Mouse (Mus musculus) embryonic fibroblast, embryonic 13.5 days (primary cell): ENCODE data around the gene Stat1. TPM values are rescaled to one million over a fixed set of nuclear protein-coding genes. Genes with fewer than 3 reads are reported as not detected.

Source experiments
- H3K27ac ChIP-seq: 2 replicates; pipeline ENCODE4 v1.5.1; 2012; ENCODE audit warnings: low read length, control low read depth, inconsistent platforms; ENCODE audit not compliant: insufficient read depth
- H3K4me1 ChIP-seq: 2 replicates; pipeline ENCODE4 v1.6.1; 2011; ENCODE audit warnings: low read length; ENCODE audit not compliant: control insufficient read depth, insufficient read depth
- H3K4me3 ChIP-seq: 2 replicates; pipeline ENCODE4 v1.5.1; 2011; ENCODE audit warnings: mild to moderate bottlenecking, control low read depth, low read length; ENCODE audit not compliant: insufficient read depth
- CTCF ChIP-seq: IDR thresholded peaks from 2 replicates; pipeline ENCODE4 v1.5.1; 2011; ENCODE audit warnings: mild to moderate bottlenecking, control low read depth, low read length, moderate library complexity, borderline replicate concordance; ENCODE audit not compliant: insufficient read depth
- POLR2A ChIP-seq: IDR thresholded peaks from 2 replicates; pipeline ENCODE4 v1.6.1; 2011; ENCODE audit warnings: low read depth, mild to moderate bottlenecking, control low read depth, low read length, moderate library complexity
- polyA plus RNA-seq: library from polyadenylated mRNA; stranded (reverse); fragments of >200 nt; gene quantifications from 2 replicates; pipeline ENCODE4 v1.2.4, GENCODE M21; 2011; ENCODE audit warnings: low read depth; ENCODE audit not compliant: missing spikeins, insufficient read length

Gene Stat1
- polyA plus RNA-seq, 1 experiment, result 68.0 TPM

DNA sequence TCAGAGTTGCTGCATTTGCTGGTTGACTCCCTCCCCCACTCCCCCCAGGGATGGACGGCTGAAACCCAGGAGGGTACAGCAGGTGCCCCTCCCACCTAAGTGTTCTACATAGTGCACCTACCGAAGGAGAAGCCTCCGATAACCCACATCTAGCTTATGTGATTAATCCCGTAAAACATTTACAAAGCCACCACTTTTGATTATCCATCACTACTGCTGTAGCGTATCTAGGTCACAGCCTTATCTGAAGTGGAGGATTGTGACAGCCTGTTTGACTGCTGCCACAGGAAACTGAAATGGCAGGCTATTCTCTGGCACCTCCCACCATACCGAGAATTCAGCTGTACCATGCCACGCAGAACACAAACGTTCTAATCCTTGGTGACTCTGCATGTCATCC is 52.0 kb downstream of the Stat1 start:
- Histone ChIP-seq H3K4me3 (no peak overlapping the region), H3K4me1 (no peaks in the 10 kb centered on the region)
- TF ChIP-seq POLR2A, result no peak

DNA sequence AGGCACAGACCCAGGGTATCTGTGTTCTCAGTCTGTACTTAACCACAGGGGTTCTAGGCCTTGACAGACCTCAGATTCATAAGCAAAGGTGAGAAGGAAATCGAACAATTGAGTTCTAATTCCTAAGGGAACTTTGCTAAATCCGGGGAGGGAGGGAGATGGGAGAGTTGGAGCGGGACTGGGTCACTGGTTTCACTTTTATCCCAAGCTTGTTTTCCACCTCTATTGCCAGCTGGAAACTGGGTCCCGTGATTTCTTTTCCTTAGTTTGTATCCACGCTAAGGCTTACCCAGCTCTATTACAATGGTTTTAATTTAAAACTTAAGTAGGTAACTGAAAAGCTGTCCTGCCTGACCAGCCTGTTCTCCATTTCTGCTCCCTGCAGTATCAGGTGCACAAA is 56.1 kb downstream of the Stat1 start:
- H3K27ac ChIP-seq, result no peak overlapping the region
- no peak overlapping the region for H3K4me3 ChIP-seq
- H3K4me1 ChIP-seq, result peaks cover 5% of the 10 kb centered on the region
- TF ChIP-seq POLR2A (no peak), CTCF (no peak)

More for the DNA sequence above, 52.0 kb downstream of the Stat1 start:
- H3K27ac ChIP-seq, result no peak overlapping the region

DNA sequence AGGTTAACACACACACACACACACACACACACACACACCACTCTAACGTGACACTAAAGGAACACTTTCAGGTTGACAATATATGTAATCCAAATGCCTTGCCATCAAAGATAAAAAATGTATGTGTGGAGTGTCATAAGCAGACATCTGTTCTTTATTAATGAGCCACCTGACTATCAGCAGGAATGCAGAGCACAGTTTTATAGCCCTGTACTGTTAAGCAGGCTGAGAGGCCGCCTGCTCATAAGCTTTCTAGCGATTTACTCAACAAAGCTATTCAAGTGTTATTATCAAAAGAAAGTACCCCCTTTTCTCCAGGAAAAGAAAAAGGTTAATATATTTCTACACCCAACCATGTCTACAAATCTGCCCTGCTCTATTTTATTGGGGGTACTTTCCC is 56.7 kb downstream of the Stat1 start:
- Histone ChIP-seq H3K4me3 (no peak overlapping the region), H3K27ac (no peak overlapping the region), H3K4me1 (peaks cover 5% of the 10 kb centered on the region)
- TF ChIP-seq POLR2A (no peak), CTCF (no peak)

DNA sequence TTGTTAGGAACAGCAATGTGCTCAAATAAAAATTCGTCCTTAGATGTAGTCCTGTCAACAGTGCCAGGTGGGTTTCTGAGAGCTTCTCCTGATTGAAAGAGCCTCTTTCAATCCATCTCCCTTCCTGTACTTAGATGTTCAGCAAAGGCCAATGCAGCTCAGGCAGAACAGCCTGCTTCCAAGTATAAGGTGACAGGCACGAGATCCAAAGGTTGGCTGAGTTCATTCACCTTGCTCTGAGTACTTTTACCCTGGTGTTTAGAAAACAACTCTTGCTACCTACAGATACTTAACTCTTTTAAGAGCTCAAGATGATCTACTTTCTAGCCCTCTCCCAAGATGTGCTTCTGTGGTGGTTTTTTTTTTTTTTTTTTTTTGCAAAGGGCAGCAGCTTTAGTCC is 57.8 kb downstream of the Stat1 start:
- Histone ChIP-seq H3K27ac (no peak overlapping the region), H3K4me1 (peaks cover 5% of the 10 kb centered on the region), H3K4me3 (no peak overlapping the region)
- no peak for TF ChIP-seq CTCF
- no peak for TF ChIP-seq POLR2A

DNA sequence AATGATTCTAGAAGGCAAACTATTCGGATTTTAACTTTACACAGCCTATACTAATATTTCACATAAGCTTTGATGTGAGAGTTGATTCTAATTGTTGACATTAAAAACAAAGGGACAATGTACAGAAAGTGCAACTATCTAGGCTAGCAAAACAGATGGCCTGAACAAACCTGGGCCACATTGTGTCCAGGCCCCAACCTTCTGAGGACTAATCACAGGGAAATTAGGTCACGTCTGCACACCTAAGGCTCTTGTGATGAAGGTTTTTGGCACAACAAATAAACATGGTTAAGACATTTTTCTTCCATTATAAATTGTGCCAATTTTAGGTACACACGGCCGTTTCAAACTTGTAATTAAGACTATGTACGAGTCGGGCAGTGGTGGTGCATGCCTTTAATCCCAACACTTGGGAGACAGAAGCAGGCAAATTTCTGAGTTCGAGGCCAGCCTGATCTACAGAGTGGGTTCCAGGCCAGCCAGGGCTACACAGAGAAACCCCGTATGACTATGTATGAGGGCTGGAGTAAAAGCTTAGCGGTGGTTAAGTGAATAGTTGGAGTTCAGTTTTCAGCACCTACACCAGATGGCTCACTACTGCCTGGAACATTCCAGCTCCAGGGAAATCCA is 60.8 kb downstream of the Stat1 start:
- TF ChIP-seq CTCF (no peak), POLR2A (no peak)

DNA sequence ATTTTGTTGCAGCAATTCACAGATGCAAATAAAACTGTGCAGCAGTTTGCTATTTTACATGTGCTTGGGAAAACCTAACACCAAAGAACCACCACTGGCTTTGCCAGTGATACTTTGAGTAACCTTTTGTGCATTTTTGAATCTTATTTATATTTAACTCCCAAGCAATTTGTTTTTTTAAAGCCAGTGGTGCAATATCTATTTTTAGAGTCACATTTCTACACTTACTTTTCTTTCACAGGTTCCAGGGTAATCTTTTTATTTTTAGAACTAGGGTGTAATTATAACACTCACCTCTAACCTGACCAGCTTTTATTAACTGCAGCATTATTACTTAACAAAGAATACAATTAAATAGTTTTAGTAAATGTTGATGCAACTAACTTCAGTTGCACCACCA is 62.8 kb downstream of the Stat1 start:
- no peak overlapping the region for H3K4me3 ChIP-seq
- H3K27ac ChIP-seq, result no peak overlapping the region
- TF ChIP-seq CTCF, result no peak
- TF ChIP-seq POLR2A, result no peak
- H3K4me1 ChIP-seq, result peaks cover 1% of the 10 kb centered on the region

More for the DNA sequence above, 60.8 kb downstream of the Stat1 start:
- H3K4me3 ChIP-seq, result no peak overlapping the region
- H3K27ac ChIP-seq, result no peak overlapping the region
- peaks cover 5% of the 10 kb centered on the region for H3K4me1 ChIP-seq

DNA sequence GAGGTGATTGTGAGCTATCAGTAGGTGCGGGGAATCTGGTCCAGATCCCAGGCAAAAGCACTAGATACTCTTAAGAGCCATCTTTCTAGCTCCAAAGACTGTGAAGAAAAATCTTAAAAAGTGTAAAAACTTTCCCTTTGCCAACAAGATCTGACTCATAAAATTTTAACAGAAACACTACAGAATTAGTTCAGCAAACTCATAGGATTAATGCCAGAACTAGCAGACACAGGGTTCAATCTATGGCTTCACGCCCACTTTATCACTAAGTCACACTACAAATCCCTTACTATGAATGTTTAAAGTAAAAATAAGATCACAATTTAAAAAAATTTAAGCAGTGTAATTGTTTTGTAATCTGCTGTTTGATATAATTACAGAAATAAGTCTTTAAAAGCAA is 63.8 kb downstream of the Stat1 start:
- no peak for TF ChIP-seq CTCF
- no peak for TF ChIP-seq POLR2A
- H3K4me3 ChIP-seq, result no peak overlapping the region
- H3K27ac ChIP-seq, result no peak overlapping the region
- no peaks in the 10 kb centered on the region for H3K4me1 ChIP-seq

Other genes with a start within 250 kb of the Stat1 start
- gene Myo1b, start 203.4 kb upstream of the Stat1 start, polyA plus RNA-seq, result 47.7 and 66.5 TPM in 2 replicates
- not detected in 2 replicates for gene Stat4, start 132.3 kb upstream of the Stat1 start, polyA plus RNA-seq
- 225 and 232 TPM in 2 replicates for gene Gls, start 113.8 kb downstream of the Stat1 start, polyA plus RNA-seq